Mouse (Mus musculus) retina, postnatal 1 day (tissue): ENCODE measurements around the gene Clasp1.

Experiments used
- DNase-seq: peaks from one replicate; pipeline ENCODE4 v3.0.0-alpha.2; 2012

The Clasp1 gene

GRCm38 (mm10) chr1:118510996-118511395 lies 122.1 kb downstream of the Clasp1 start:
- no peak for DNase-seq

- DNase-seq, result no peak
Observed at GRCm38 (mm10) chr1:118511738-118512530, 123.1 kb downstream of the Clasp1 start.

GRCm38 (mm10) chr1:118516256-118516655 lies 127.4 kb downstream of the Clasp1 start:
- DNase-seq, result no peak

- DNase-seq, result no peak
Observed at GRCm38 (mm10) chr1:118523161-118523560, 134.3 kb downstream of the Clasp1 start.

GRCm38 (mm10) chr1:118525336-118525735 lies 136.5 kb downstream of the Clasp1 start:
- no peak for DNase-seq

GRCm38 (mm10) chr1:118529213-118529612 lies 140.4 kb downstream of the Clasp1 start:
- peak; percentile 4 for DNase-seq

- DNase-seq, result no peak
Observed at GRCm38 (mm10) chr1:118531259-118531658, 142.4 kb downstream of the Clasp1 start.

GRCm38 (mm10) chr1:118536021-118536420 lies 147.2 kb downstream of the Clasp1 start:
- no peak for DNase-seq

- DNase-seq, result no peak
Observed at GRCm38 (mm10) chr1:118539046-118539445, 150.2 kb downstream of the Clasp1 start.

- DNase-seq, result no peak
Observed at GRCm38 (mm10) chr1:118542880-118543279, 154.0 kb downstream of the Clasp1 start.

GRCm38 (mm10) chr1:118548769-118549168 lies 159.9 kb downstream of the Clasp1 start:
- DNase-seq, result no peak

- no peak for DNase-seq
Observed at GRCm38 (mm10) chr1:118551152-118551551, 162.3 kb downstream of the Clasp1 start.

GRCm38 (mm10) chr1:118552071-118552470 lies 163.2 kb downstream of the Clasp1 start:
- no peak for DNase-seq

- DNase-seq, result no peak
Observed at GRCm38 (mm10) chr1:118553045-118553444, 164.2 kb downstream of the Clasp1 start.

- no peak for DNase-seq
Observed at GRCm38 (mm10) chr1:118553451-118553850, 164.6 kb downstream of the Clasp1 start.

- DNase-seq, result no peak
Observed at GRCm38 (mm10) chr1:118554961-118555360, 166.1 kb downstream of the Clasp1 start.

GRCm38 (mm10) chr1:118559716-118560115 lies 170.9 kb downstream of the Clasp1 start:
- DNase-seq, result no peak

- peak; percentile 6 for DNase-seq
Observed at GRCm38 (mm10) chr1:118564561-118564960, 175.7 kb downstream of the Clasp1 start.

- DNase-seq, result no peak
Observed at GRCm38 (mm10) chr1:118567659-118568058, 178.8 kb downstream of the Clasp1 start.

GRCm38 (mm10) chr1:118580174-118580702 lies 191.4 kb downstream of the Clasp1 start:
- DNase-seq, result no peak

- DNase-seq, result no peak
Observed at GRCm38 (mm10) chr1:118581179-118581578, 192.3 kb downstream of the Clasp1 start.

- peak; percentile 32 for DNase-seq
Observed at GRCm38 (mm10) chr1:118589721-118590120, 200.9 kb downstream of the Clasp1 start.

GRCm38 (mm10) chr1:118592933-118593332 lies 204.1 kb downstream of the Clasp1 start:
- DNase-seq, result no peak

GRCm38 (mm10) chr1:118595395-118595794 lies 206.5 kb downstream of the Clasp1 start:
- no peak for DNase-seq
